Mouse (Mus musculus) olfactory bulb, adult 2 months (tissue): ENCODE measurements around the gene Slx1b.

Source experiments
- CTCF ChIP-seq: fragments of 200-500 bp; IDR thresholded peaks from 2 replicates; pipeline ENCODE4 v1.5.1; 2012; ENCODE audit warnings: low read depth, mild to moderate bottlenecking, low read length, moderate library complexity; ENCODE audit not compliant: insufficient read depth
- POLR2A ChIP-seq: fragments of 200-500 bp; IDR thresholded peaks from 2 replicates; pipeline ENCODE4 v1.6.1; 2012; ENCODE audit warnings: mild to moderate bottlenecking, low read depth, low read length, moderate library complexity; ENCODE audit not compliant: insufficient read depth

GRCm38 (mm10) chr7:126695631-126696207 lies at the start of gene Slx1b:
- TF ChIP-seq CTCF (peak; percentile 81), POLR2A (peak; percentile 50; the same call in 1 of the 2 replicates)
